Mouse (Mus musculus): ENCODE data around the gene Eif4a3. TPM values are rescaled to one million over a fixed set of nuclear protein-coding genes. Genes with fewer than 3 reads are reported as not detected.

Gene Eif4a3
- 165 and 170 TPM in 2 replicates for polyA plus RNA-seq (2015; fragmentation: Nextera tagmentation; extraction: Ambion mirVana)

- H3K9me3 ChIP-seq (replicated peaks) = no peaks in the 10 kb centered on the region
- H3K27me3 ChIP-seq = peaks cover 26% of the 10 kb centered on the region
- H3K27ac ChIP-seq (replicated peaks) = peak within 1 kb of the TSS; percentile 86
- peaks cover 28% of the 10 kb centered on the region for H3K4me1 ChIP-seq (replicated peaks)
- WGBS (ENCODE audit: insufficient replicate concordance) = under 1% methylated on average over 89 of the region's 89 CpGs
- ATAC-seq (ENCODE audit: insufficient read depth) = peak; percentile 93
- H3K36me3 ChIP-seq (replicated peaks) = peaks cover 36% of the 10 kb centered on the region
- peak within 1 kb of the TSS; percentile 87 for H3K4me3 ChIP-seq (replicated peaks)
- peak within 1 kb of the TSS; percentile 94 for H3K4me2 ChIP-seq
- peak within 1 kb of the TSS; percentile 93 for H3K9ac ChIP-seq
These were observed at the start of gene Eif4a3 for GRCm38 (mm10) chr11:119299391-119300245. Gene Eif4a3, minus strand, starts transcription at chr11:119300089.

GRCm38 (mm10) chr11:119347125-119347524 lies 47.2 kb upstream of the Eif4a3 start:
- WGBS (ENCODE audit: insufficient replicate concordance) = 23% methylated on average over 4 of the region's 4 CpGs

GRCm38 (mm10) chr11:119344865-119345264 lies 45.0 kb upstream of the Eif4a3 start:
- no peaks in the 10 kb centered on the region for H3K9me3 ChIP-seq (replicated peaks)
- no peak overlapping the region for H3K4me2 ChIP-seq
- H3K4me3 ChIP-seq (replicated peaks) = no peak overlapping the region
- no peaks in the 10 kb centered on the region for H3K27me3 ChIP-seq
- H3K4me1 ChIP-seq (replicated peaks) = no peaks in the 10 kb centered on the region
- H3K27ac ChIP-seq (replicated peaks) = no peak overlapping the region
- no peak overlapping the region for H3K9ac ChIP-seq
- WGBS (ENCODE audit: insufficient replicate concordance) = 29% methylated on average over 6 of the region's 6 CpGs
- H3K36me3 ChIP-seq (replicated peaks) = no peaks in the 10 kb centered on the region
- no peak for ATAC-seq (ENCODE audit: insufficient read depth)

More at GRCm38 (mm10) chr11:119347125-119347524, 47.2 kb upstream of the Eif4a3 start:
- no peaks in the 10 kb centered on the region for H3K9me3 ChIP-seq (replicated peaks)
- H3K4me3 ChIP-seq (replicated peaks) = no peak overlapping the region
- H3K27me3 ChIP-seq = no peaks in the 10 kb centered on the region
- H3K9ac ChIP-seq = no peak overlapping the region
- ATAC-seq (ENCODE audit: insufficient read depth) = no peak
- H3K36me3 ChIP-seq (replicated peaks) = no peaks in the 10 kb centered on the region
- H3K27ac ChIP-seq (replicated peaks) = no peak overlapping the region
- H3K4me2 ChIP-seq = no peak overlapping the region
- no peaks in the 10 kb centered on the region for H3K4me1 ChIP-seq (replicated peaks)

GRCm38 (mm10) chr11:119344178-119344577 lies 44.3 kb upstream of the Eif4a3 start:
- WGBS (ENCODE audit: insufficient replicate concordance) = 76% methylated on average over 8 of the region's 8 CpGs
- Histone ChIP-seq H3K9me3 (replicated peaks) (no peaks in the 10 kb centered on the region), H3K9ac (no peak overlapping the region), H3K27me3 (no peaks in the 10 kb centered on the region), H3K36me3 (replicated peaks) (no peaks in the 10 kb centered on the region), H3K4me3 (replicated peaks) (no peak overlapping the region), H3K27ac (replicated peaks) (no peak overlapping the region), H3K4me2 (no peak overlapping the region), H3K4me1 (replicated peaks) (no peaks in the 10 kb centered on the region)
- ATAC-seq (ENCODE audit: insufficient read depth) = no peak

GRCm38 (mm10) chr11:119339637-119340036 lies 39.7 kb upstream of the Eif4a3 start:
- WGBS (ENCODE audit: insufficient replicate concordance) = 4% methylated on average over 5 of the region's 5 CpGs
- ATAC-seq (ENCODE audit: insufficient read depth) = no peak
- no peak overlapping the region for H3K9ac ChIP-seq
- no peaks in the 10 kb centered on the region for H3K9me3 ChIP-seq (replicated peaks)
- no peaks in the 10 kb centered on the region for H3K4me1 ChIP-seq (replicated peaks)
- no peak overlapping the region for H3K4me2 ChIP-seq
- H3K27me3 ChIP-seq = peaks cover 5% of the 10 kb centered on the region; the same call in 1 of the 2 replicates
- no peaks in the 10 kb centered on the region for H3K36me3 ChIP-seq (replicated peaks)
- no peak overlapping the region for H3K4me3 ChIP-seq (replicated peaks)
- no peak overlapping the region for H3K27ac ChIP-seq (replicated peaks)

GRCm38 (mm10) chr11:119339179-119339578 lies 39.3 kb upstream of the Eif4a3 start:
- Histone ChIP-seq H3K9ac (no peak overlapping the region), H3K9me3 (replicated peaks) (no peaks in the 10 kb centered on the region), H3K4me2 (no peak overlapping the region), H3K4me3 (replicated peaks) (no peak overlapping the region), H3K36me3 (replicated peaks) (no peaks in the 10 kb centered on the region), H3K27ac (replicated peaks) (no peak overlapping the region), H3K27me3 (peaks cover 5% of the 10 kb centered on the region; the same call in 1 of the 2 replicates), H3K4me1 (replicated peaks) (no peaks in the 10 kb centered on the region)
- WGBS (ENCODE audit: insufficient replicate concordance) = 41% methylated on average over 5 of the region's 5 CpGs
- ATAC-seq (ENCODE audit: insufficient read depth) = no peak

- Histone ChIP-seq H3K4me1 (replicated peaks) (no peaks in the 10 kb centered on the region), H3K36me3 (replicated peaks) (no peaks in the 10 kb centered on the region), H3K27ac (replicated peaks) (no peak overlapping the region), H3K27me3 (peaks cover 11% of the 10 kb centered on the region), H3K4me3 (replicated peaks) (no peak overlapping the region), H3K9me3 (replicated peaks) (no peaks in the 10 kb centered on the region), H3K4me2 (no peak overlapping the region), H3K9ac (no peak overlapping the region)
- no peak for ATAC-seq (ENCODE audit: insufficient read depth)
- 63% methylated on average over 10 of the region's 10 CpGs for WGBS (ENCODE audit: insufficient replicate concordance)
These were observed 38.6 kb upstream of the Eif4a3 start for GRCm38 (mm10) chr11:119338271-119339059.

- no peak overlapping the region for H3K4me2 ChIP-seq
- ATAC-seq (ENCODE audit: insufficient read depth) = no peak
- no peaks in the 10 kb centered on the region for H3K9me3 ChIP-seq (replicated peaks)
- H3K27ac ChIP-seq (replicated peaks) = no peak overlapping the region
- H3K36me3 ChIP-seq (replicated peaks) = no peaks in the 10 kb centered on the region
- no peak overlapping the region for H3K4me3 ChIP-seq (replicated peaks)
- peaks cover 37% of the 10 kb centered on the region for H3K27me3 ChIP-seq
- H3K4me1 ChIP-seq (replicated peaks) = no peaks in the 10 kb centered on the region
- whole genome bisulfite sequencing (ENCODE audit: insufficient replicate concordance) = 26% methylated on average over 3 of the region's 3 CpGs
- no peak overlapping the region for H3K9ac ChIP-seq
These were observed 32.1 kb upstream of the Eif4a3 start for GRCm38 (mm10) chr11:119331970-119332369.

GRCm38 (mm10) chr11:119330592-119330991 lies 30.7 kb upstream of the Eif4a3 start:
- 38% methylated on average over 4 of the region's 4 CpGs for WGBS (ENCODE audit: insufficient replicate concordance)
- Histone ChIP-seq H3K9ac (no peak overlapping the region), H3K36me3 (replicated peaks) (no peaks in the 10 kb centered on the region), H3K4me1 (replicated peaks) (no peaks in the 10 kb centered on the region), H3K4me3 (replicated peaks) (no peak overlapping the region), H3K9me3 (replicated peaks) (no peaks in the 10 kb centered on the region), H3K4me2 (no peak overlapping the region), H3K27ac (replicated peaks) (no peak overlapping the region), H3K27me3 (peaks cover 34% of the 10 kb centered on the region)
- ATAC-seq (ENCODE audit: insufficient read depth) = no peak

GRCm38 (mm10) chr11:119325068-119325467 lies 25.2 kb upstream of the Eif4a3 start:
- Histone ChIP-seq H3K4me3 (replicated peaks) (no peak overlapping the region), H3K9ac (no peak overlapping the region), H3K9me3 (replicated peaks) (no peaks in the 10 kb centered on the region), H3K4me2 (no peak overlapping the region), H3K4me1 (replicated peaks) (no peaks in the 10 kb centered on the region), H3K27ac (replicated peaks) (no peak overlapping the region), H3K36me3 (replicated peaks) (no peaks in the 10 kb centered on the region), H3K27me3 (peaks cover 5% of the 10 kb centered on the region)
- no peak for ATAC-seq (ENCODE audit: insufficient read depth)
- 64% methylated on average over 1 of the region's 1 CpGs for WGBS (ENCODE audit: insufficient replicate concordance)

- Histone ChIP-seq H3K4me1 (replicated peaks) (no peaks in the 10 kb centered on the region), H3K27ac (replicated peaks) (no peak overlapping the region), H3K4me2 (no peak overlapping the region), H3K27me3 (peaks cover 4% of the 10 kb centered on the region), H3K9ac (no peak overlapping the region), H3K4me3 (replicated peaks) (no peak overlapping the region), H3K9me3 (replicated peaks) (no peaks in the 10 kb centered on the region), H3K36me3 (replicated peaks) (no peaks in the 10 kb centered on the region)
- 51% methylated on average over 13 of the region's 13 CpGs for WGBS (ENCODE audit: insufficient replicate concordance)
- ATAC-seq (ENCODE audit: insufficient read depth) = no peak
These were observed 22.6 kb upstream of the Eif4a3 start for GRCm38 (mm10) chr11:119322521-119322920.

All from liver, embryonic 15.5 days (tissue).